Mouse (Mus musculus): ENCODE results near the gene Mmp2.
"Not testable (repeated sequence)": the region's sequence is repeated elsewhere in the genome, so short reads cannot be mapped to it uniquely, and the experiment has no call there.

- TF ChIP-seq CTCF (conservative IDR thresholded peaks at IDR 0.05 in 1 of 2, IDR thresholded peaks at IDR 0.05 in 1 of 2; ENCODE audit: low read depth in 2 of 2, low read length in 2 of 2); ZKSCAN1 (IDR thresholded peaks at IDR 0.05; ENCODE audit: borderline replicate concordance, low read depth, low read length); MEF2A (IDR thresholded peaks at IDR 0.05; ENCODE audit: borderline replicate concordance, low read depth, low read length); EP300 (IDR thresholded peaks at IDR 0.05; ENCODE audit: low read length); KAT2A (IDR thresholded peaks at IDR 0.05; ENCODE audit: insufficient replicate concordance, low read length); SIN3A (IDR thresholded peaks at IDR 0.05; ENCODE audit: low read length); MAX (IDR thresholded peaks at IDR 0.05; ENCODE audit: low read length); CHD2 (IDR thresholded peaks at IDR 0.05; ENCODE audit: low read length); MAZ (IDR thresholded peaks at IDR 0.05; ENCODE audit: low read depth, low read length); USF1 (IDR thresholded peaks at IDR 0.05; ENCODE audit: low read depth, low read length): not testable (repeated sequence)
Observed at GRCm38 (mm10) chr8:92892216-92892615, 65.1 kb downstream of the Mmp2 start.

Data from CH12.LX (cell line).